Mouse (Mus musculus) liver, embryonic 14.5 days (tissue): ENCODE measurements at regions not wholly inside any gene's neighbourhood (a gene's known extent, or its start where the extent isn't known, plus 50 kb on each side); places are given as distances from the start of the nearest gene placed in this dataset.

Experiments used
- CTCF ChIP-seq: IDR thresholded peaks from 2 replicates; pipeline ENCODE4 v1.5.1; 2016; ENCODE audit warnings: antibody characterized with exemption, low read depth, control low read depth
- EP300 ChIP-seq: IDR thresholded peaks from 2 replicates; pipeline ENCODE4 v1.6.1; 2016; ENCODE audit warnings: antibody characterized with exemption, low read depth

DNA sequence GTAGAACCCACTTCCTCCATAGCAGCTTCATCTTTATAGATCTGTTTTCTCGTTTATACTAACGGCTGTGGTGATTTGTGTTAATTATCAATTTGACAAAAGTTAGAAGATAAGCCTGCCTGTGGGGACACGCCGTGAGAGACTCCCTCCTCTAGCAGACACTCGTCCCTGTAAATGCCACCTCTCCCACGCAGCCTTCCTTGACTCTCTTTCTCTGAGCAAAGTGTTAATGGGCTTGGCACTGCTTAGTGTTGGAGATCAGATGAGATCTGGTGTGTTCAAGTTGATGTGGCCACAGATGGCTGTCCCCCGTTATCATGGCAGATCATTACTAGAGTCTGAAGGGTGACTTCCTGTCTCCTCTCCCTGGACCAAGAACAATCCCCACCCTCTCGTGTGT is 113.1 kb downstream of the Plxna1 start:
- TF ChIP-seq CTCF (no peak), EP300 (no peak)
